Mouse (Mus musculus): ENCODE results near the gene Rdh12.
"Not testable (repeated sequence)": the region's sequence is repeated elsewhere in the genome, so short reads cannot be mapped to it uniquely, and the experiment has no call there.

Rdh12 gene

DNA sequence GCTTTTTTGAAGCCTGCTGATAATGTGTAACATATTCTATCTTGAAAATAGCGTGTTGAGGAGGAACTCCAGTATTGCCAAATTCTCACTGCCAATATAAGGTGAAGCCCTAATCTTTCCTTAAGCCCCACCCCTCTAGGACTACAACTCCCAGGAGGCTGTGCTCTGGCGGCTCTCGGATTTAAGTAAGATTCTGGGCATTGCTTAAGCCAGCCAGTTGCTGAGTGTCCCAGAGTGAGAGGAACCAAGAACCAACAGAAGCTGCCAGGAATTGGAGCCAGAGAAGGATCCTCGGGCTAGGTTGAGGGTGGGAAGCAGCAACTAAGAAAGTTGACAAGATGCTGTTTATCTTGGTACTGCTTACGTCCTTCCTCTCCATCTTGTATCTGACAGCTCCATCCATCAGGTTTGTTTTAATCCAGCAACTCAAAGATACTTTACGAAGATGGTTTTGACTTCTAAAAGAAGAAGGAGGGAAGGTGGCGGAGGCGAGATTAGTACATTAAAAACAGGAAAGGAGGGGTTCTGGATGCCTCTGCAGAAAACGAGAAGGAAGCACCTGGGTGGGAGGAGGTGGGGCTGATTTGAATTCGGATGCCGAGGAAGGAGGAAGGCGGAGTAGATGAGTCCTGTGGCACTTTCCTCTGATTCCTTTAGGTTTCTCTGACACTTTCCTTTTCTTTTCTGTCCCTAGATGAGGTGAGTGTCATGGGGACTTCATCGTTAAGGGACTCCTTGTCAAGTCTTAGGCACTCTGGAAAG is at the start of gene Rdh12:
Gene Rdh12, plus strand, starts transcription at position 212 of the 762 bp plus-strand sequence.
- no peak for DNase-seq (ENCODE audit: low read depth, low spot score)

DNA sequence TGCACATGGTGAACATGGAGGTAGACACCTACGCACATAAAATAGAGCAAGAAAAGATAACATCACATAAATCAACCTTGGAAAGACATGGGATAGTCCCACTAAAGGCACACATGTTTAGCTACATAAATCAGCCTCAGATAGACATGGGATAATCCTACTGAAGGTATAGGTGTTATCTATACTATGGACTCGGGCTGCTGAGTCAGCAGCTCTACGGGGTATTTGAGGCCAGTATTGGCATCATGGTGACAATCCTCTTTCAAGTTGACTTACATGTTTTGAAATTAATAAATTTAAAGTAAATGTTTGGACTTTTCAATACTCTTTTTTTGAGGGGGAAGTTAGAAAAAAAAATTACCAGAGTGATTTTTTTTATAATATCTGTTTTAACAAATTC is 45.8 kb upstream of the Rdh12 start:
- no peak for DNase-seq (ENCODE audit: low read depth, low spot score)

- DNase-seq (ENCODE audit: low read depth, low spot score): no peak
These were observed 39.5 kb upstream of the Rdh12 start for GRCm38 (mm10) chr12:79169173-79169572.

- peak; percentile 49 for DNase-seq (ENCODE audit: low read depth, low spot score)
These were observed 38.3 kb upstream of the Rdh12 start for GRCm38 (mm10) chr12:79170421-79170820.

- peak; percentile 46 for DNase-seq (ENCODE audit: low read depth, low spot score)
These were observed 37.3 kb upstream of the Rdh12 start for GRCm38 (mm10) chr12:79171269-79171995.

- DNase-seq (ENCODE audit: low read depth, low spot score): peak; percentile 92
These were observed 36.4 kb upstream of the Rdh12 start, which contains the start of gene Vti1b for GRCm38 (mm10) chr12:79172019-79172941. Gene Vti1b (minus strand): TSS chr12:79172667.

DNA sequence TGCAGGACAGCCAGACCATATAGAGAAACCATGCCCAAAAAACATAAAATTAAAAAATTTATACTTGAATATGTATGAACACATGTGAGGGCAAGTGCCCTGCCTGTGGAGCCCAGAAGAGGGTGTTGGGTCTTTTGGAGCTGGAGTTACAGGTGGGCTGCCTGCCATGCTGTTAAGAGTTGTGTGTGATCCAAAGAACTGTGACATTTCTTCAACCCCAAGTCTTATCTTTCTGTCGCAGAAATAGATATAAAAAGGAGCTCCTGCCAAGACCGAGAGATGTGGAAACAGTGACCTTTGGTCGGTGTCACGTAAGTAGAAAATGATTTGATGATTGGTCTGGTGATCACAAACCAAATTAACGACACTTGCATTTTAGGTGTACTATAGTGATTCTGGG is 35.0 kb upstream of the Rdh12 start:
- DNase-seq (ENCODE audit: low read depth, low spot score): no peak

GRCm38 (mm10) chr12:79175998-79176397 is 32.7 kb upstream of the Rdh12 start:
- DNase-seq (ENCODE audit: low read depth, low spot score): no peak

DNA sequence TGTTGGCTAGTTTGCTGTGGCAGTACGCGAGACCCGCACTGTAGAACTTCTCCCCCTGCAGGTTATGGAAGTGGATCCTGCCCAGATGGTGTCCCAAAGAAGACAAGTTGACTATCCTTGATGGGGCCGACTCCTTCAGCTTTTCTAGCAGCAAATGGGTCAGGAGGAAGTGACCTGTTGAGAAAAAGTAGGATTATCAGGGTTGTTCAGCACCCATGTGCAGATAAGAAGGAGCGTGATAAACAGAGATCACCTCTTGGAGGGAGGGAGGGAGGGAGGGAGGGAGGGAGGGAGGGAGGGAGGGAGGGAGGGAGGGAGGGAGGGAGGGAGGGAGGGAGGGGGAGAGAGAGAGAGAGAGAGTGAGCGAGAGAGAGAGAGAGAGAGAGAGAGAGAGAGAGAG is 23.6 kb upstream of the Rdh12 start:
- not testable (repeated sequence) for DNase-seq (ENCODE audit: low read depth, low spot score)

GRCm38 (mm10) chr12:79190931-79191673 is 17.6 kb upstream of the Rdh12 start:
- peak; percentile 76 for DNase-seq (ENCODE audit: low read depth, low spot score)

DNA sequence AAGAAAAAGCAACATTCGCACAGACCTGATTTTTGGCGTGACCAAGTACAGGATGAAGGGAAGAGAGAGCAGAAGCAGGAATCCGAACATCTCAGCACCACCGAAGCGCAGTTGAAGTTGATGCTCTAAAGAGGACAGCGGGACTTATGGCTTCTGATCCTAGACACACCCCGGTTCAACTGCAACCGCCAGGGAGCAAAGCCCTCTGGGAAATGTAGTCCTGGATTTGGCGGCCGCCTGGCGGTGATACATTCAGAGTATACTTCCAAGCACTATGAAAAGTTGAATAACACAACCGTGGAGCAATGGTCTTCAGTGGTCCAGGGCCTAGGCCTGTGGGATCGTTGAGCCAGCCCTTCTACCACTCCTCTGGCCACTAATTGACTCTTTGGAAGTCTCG is 17.0 kb upstream of the Rdh12 start:
- peak; percentile 69 for DNase-seq (ENCODE audit: low read depth, low spot score)

DNA sequence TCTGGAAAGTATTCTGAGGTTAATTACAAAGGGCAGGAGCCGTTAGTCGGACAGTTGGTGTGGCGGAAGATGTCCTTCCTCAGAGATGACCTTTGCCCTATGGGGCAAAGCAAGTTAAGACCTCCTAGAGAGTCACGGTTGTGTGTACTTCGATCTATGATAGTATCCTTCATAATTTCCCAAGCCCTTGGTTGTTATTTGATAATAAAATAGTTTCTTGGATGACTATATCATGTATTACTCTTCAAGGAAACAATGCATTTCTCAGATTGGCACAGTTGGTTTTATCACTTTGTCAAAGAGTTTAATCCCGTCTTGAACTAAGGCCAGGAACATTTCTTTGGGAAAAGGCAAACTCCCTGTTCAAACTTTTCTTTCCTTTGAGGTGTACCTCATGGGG is 16.5 kb upstream of the Rdh12 start, which contains the start of gene Rdh11:
Gene Rdh11, minus strand, starts transcription at position 101 of the 400 bp plus-strand sequence.
- no peak for DNase-seq (ENCODE audit: low read depth, low spot score)

DNA sequence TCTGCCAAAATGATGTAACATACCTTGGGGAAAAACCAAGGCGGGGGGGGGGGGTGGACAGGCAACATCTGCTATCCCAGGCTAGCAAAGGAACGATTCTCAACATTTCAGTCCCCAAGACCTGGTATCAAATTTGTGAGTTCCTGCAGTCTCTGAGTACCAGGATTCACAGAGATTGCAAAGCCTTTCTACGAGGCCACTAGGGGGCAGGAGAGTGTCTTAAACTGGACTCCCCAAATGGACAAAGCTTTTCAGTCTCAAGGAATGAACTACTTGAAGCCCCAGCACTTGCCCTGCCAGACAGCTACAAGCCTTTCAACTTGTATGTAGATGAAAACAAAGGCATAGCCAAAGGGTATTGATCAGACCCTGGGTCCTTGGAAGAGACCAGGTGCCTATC is 15.3 kb upstream of the Rdh12 start:
- DNase-seq (ENCODE audit: low read depth, low spot score): peak; percentile 62

GRCm38 (mm10) chr12:79197105-79197504 is 11.6 kb upstream of the Rdh12 start:
- no peak for DNase-seq (ENCODE audit: low read depth, low spot score)

GRCm38 (mm10) chr12:79201882-79202281 is 6.8 kb upstream of the Rdh12 start:
- DNase-seq (ENCODE audit: low read depth, low spot score): no peak

DNA sequence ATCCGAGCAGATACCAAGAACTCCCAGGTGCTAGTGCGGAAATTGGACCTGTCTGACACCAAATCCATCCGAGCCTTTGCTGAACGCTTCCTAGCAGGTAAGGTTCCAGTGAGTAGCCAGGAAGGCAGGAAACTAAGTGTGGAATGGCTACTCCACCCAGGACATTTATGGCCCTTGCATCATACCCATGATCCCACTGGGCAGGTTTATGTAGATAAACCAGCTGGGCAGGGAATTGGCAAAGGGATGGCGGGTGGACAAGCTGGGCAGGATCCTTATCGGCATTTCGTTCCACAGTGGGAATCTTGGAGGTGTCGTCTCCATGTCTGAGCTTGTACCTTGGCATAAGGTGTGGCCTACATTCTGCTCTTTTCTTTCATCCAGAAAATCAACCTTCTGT is 2.7 kb downstream of the Rdh12 start:
- no peak for DNase-seq (ENCODE audit: low read depth, low spot score)

DNA sequence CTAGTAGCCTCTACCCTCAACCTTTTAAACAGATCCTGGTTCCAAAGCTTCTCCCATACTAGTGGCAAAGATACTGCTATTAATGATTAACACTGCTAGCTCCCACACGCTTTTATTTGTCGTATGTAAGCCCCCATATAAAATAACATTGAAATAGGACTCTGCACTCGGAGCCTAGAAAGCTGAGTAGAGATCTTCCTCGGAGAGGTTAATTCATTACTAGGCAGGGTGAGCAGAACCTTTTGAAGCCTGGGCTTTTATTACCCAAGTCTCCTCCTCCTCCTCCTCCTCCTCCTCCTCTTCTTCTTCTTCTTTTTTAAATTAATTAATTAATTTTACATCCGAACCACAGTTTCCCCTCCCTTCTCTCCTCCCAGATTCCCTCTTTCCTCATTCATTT is 8.8 kb downstream of the Rdh12 start:
- DNase-seq (ENCODE audit: low read depth, low spot score): no peak

DNA sequence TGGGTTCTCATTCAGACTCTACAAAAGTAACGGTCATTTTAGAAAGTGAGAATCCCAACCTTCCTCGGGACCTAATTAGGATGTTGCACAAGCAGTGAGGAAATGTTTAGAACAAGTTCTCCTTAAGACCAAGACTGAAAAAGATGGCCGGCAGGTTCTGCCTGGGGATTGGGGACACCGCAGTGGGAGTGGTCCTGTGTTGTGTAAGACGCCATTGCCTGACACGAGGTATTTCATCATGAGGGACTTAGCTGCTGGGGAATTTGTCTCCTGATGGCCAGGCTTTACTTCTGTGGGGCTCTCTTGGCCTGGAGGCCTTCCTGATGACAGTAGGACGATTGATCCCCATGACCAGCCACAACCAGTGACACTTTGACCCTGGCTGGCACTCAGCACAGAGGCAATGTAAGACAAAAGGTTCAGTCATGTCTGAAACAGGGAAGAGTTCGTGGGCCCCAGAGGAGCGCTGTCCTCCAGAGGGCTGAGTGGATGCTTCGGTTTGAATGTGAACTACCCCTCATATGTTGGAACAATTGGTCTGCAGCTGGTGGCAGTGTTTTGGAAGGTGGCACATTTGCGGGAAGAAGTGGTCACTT is 26.9 kb downstream of the Rdh12 start:
- no peak for DNase-seq (ENCODE audit: low read depth, low spot score)

DNA sequence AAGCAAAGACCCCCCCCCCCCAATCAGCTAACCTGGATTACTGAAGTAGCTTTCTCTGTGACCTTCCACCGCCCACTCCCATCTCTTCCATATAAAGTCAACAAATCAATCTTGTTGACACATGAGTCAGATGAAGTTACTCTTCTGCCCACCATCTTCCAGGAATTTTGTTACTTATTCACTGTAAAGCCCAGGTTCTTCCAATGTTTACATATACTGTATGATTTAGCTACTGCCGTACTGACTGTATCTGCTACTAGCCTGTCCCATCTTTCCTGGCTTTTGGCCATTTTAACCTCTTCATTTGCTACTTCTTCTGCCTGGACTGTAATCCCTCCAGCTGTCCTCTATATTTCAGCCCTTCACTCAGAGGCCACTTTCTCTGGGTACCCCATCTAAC is 33.3 kb downstream of the Rdh12 start:
- DNase-seq (ENCODE audit: low read depth, low spot score): no peak

DNA sequence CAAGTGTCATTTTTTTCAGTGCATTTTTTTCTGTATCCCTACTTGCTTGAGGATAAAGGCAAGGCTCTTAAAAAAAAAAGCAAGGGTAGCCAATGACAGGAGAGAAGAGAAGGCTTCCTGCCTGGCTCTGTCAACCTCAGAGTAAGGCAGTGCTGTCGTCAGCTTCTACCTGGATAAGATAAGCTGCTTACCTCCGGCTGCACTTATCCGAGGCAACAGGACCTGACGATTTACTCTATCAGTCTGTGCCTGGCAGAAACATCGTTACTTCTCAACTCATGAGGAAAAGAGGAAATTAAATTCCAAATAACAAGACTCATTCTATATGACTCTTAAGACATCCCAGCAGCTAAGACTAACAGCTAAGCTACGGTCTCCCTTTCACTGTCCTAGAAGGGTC is 34.2 kb downstream of the Rdh12 start:
- DNase-seq (ENCODE audit: low read depth, low spot score): no peak

- no peak for DNase-seq (ENCODE audit: low read depth, low spot score)
These were observed 39.4 kb downstream of the Rdh12 start for GRCm38 (mm10) chr12:79248110-79248509.

All from telencephalon, adult 2 months (tissue).